Mouse (Mus musculus) MEL (cell line): ENCODE measurements around the gene Cpm. TPM values are rescaled to one million over a fixed set of nuclear protein-coding genes. Genes with fewer than 3 reads are reported as not detected.

Experiments used
- DNase-seq: peaks from one replicate; pipeline ENCODE4 v3.0.0; 2011; ENCODE audit warnings: low read depth, low spot score
- H3K27ac ChIP-seq: 2 replicates; pipeline ENCODE4 v1.5.1; 2012; ENCODE audit warnings: low read depth, mild to moderate bottlenecking, control low read depth, low read length, moderate library complexity; ENCODE audit not compliant: control insufficient read depth
- H3K27me3 ChIP-seq, 2 experiments: fragments of 150-350 bp in 1 of 2; sonication (generic) in 1 of 2; 2 replicates each; pipeline ENCODE4 v1.6.1; 2012; ENCODE audit warnings: low read length in 2 of 2, mild to moderate bottlenecking in 2 of 2, improper control_type of control experiment in 1 of 2, moderate library complexity in 1 of 2; ENCODE audit not compliant: insufficient read depth in 2 of 2, control insufficient read depth in 1 of 2
- H3K36me3 ChIP-seq, 2 experiments: 2 replicates each; pipeline ENCODE4 v1.6.1; 2012 to 2014; ENCODE audit warnings: low read length in 2 of 2, improper control_type of control experiment in 1 of 2, inconsistent platforms in 1 of 2, mild to moderate bottlenecking in 1 of 2; ENCODE audit not compliant: insufficient read depth in 2 of 2, control insufficient read depth in 1 of 2
- H3K4me1 ChIP-seq, 2 experiments: fragments of 150-350 bp in 1 of 2; sonication (generic) in 1 of 2; 2 replicates each; pipeline ENCODE4 v1.6.1; 2012; ENCODE audit warnings: low read length in 2 of 2, improper control_type of control experiment in 1 of 2, mild to moderate bottlenecking in 1 of 2; ENCODE audit not compliant: insufficient read depth in 2 of 2, control insufficient read depth in 1 of 2
- H3K4me3 ChIP-seq, 2 experiments: fragments of 150-350 bp in 1 of 2; sonication (generic) in 1 of 2; 2 replicates each; pipeline ENCODE4 v1.5.1; 2012; ENCODE audit warnings: low read depth in 2 of 2, low read length in 2 of 2, mild to moderate bottlenecking in 2 of 2, moderate library complexity in 2 of 2, control low read depth in 1 of 2, improper control_type of control experiment in 1 of 2; ENCODE audit not compliant: control insufficient read depth in 1 of 2, insufficient read depth in 1 of 2
- H3K79me2 ChIP-seq: 2 replicates; pipeline ENCODE4 v1.6.1; 2012; ENCODE audit warnings: mild to moderate bottlenecking, low read length, moderate library complexity; ENCODE audit not compliant: control insufficient read depth, poor library complexity, insufficient read depth
- H3K9ac ChIP-seq: 2 replicates; pipeline ENCODE4 v1.6.1; 2012; ENCODE audit warnings: low read depth, mild to moderate bottlenecking, control low read depth, low read length, moderate library complexity; ENCODE audit not compliant: control insufficient read depth, poor library complexity, severe bottlenecking
- H3K9me3 ChIP-seq: fragments of 150-350 bp; sonication (generic); replicated peaks from 2 replicates; pipeline ENCODE4 v1.6.1; 2012; ENCODE audit warnings: mild to moderate bottlenecking, low read length, improper control_type of control experiment, moderate library complexity; ENCODE audit not compliant: insufficient read depth
- CTCF ChIP-seq, 3 experiments: IDR thresholded peaks in 2 of 3; conservative IDR thresholded peaks in 1 of 3; 2 replicates each; pipeline ENCODE4 v1.5.1; 2011 to 2012; ENCODE audit warnings: low read length in 3 of 3, low read depth in 2 of 3, mild to moderate bottlenecking in 2 of 3, improper control_type of control experiment in 1 of 3, inconsistent platforms in 1 of 3, mixed read lengths in 1 of 3, moderate library complexity in 1 of 3; ENCODE audit not compliant: control insufficient read depth in 1 of 3, insufficient read depth in 1 of 3, poor library complexity in 1 of 3, severe bottlenecking in 1 of 3
- EP300 ChIP-seq, 2 experiments: IDR thresholded peaks; 2 replicates each; pipeline ENCODE4 v1.6.1; 2011; ENCODE audit warnings: improper control_type of control experiment in 2 of 2, low read length in 2 of 2, low read depth in 1 of 2, mild to moderate bottlenecking in 1 of 2
- ETS1 ChIP-seq: IDR thresholded peaks from 2 replicates; pipeline ENCODE4 v1.6.1; 2012; ENCODE audit warnings: low read depth, mild to moderate bottlenecking, inconsistent platforms, low read length, improper control_type of control experiment, moderate library complexity
- MXI1 ChIP-seq: IDR thresholded peaks from 2 replicates; pipeline ENCODE4 v1.6.1; 2011; ENCODE audit warnings: mild to moderate bottlenecking, low read depth, low read length, improper control_type of control experiment
- MYB ChIP-seq: IDR thresholded peaks from 2 replicates; pipeline ENCODE4 v1.6.1; 2011; ENCODE audit warnings: mild to moderate bottlenecking, low read depth, low read length, improper control_type of control experiment
- NRF1 ChIP-seq: IDR thresholded peaks from 2 replicates; pipeline ENCODE4 v1.6.1; 2014; ENCODE audit warnings: low read depth, mild to moderate bottlenecking, inconsistent platforms, low read length, improper control_type of control experiment, moderate library complexity; ENCODE audit not compliant: poor library complexity, insufficient read depth, severe bottlenecking
- POLR2A ChIP-seq, 2 experiments: IDR thresholded peaks; 2 replicates each; pipeline ENCODE4 v1.6.1; 2011 to 2012; ENCODE audit warnings: low read length in 2 of 2, mild to moderate bottlenecking in 2 of 2, control low read depth in 1 of 2, improper control_type of control experiment in 1 of 2, low read depth in 1 of 2, moderate library complexity in 1 of 2; ENCODE audit not compliant: control insufficient read depth in 1 of 2, insufficient read depth in 1 of 2, poor library complexity in 1 of 2
- POLR2AphosphoS2 ChIP-seq: IDR thresholded peaks from 2 replicates; pipeline ENCODE4 v1.6.1; 2011; ENCODE audit warnings: low read length, improper control_type of control experiment
- POLR2AphosphoS5 ChIP-seq: IDR thresholded peaks from 2 replicates; pipeline ENCODE4 v1.6.1; 2012; ENCODE audit warnings: low read depth, borderline replicate concordance, mild to moderate bottlenecking, inconsistent platforms, low read length, moderate library complexity, mixed read lengths
- RAD21 ChIP-seq: IDR thresholded peaks from 2 replicates; pipeline ENCODE4 v1.6.1; 2011; ENCODE audit warnings: mild to moderate bottlenecking, low read depth, low read length, improper control_type of control experiment
- RCOR1 ChIP-seq: IDR thresholded peaks from 2 replicates; pipeline ENCODE4 v1.6.1; 2012; ENCODE audit warnings: low read depth, mild to moderate bottlenecking, inconsistent platforms, low read length, improper control_type of control experiment
- SMC3 ChIP-seq: IDR thresholded peaks from 2 replicates; pipeline ENCODE4 v1.6.1; 2011; ENCODE audit warnings: low read depth, low read length, improper control_type of control experiment
- TAL1 ChIP-seq: IDR thresholded peaks from 2 replicates; pipeline ENCODE4 v1.6.1; 2012; ENCODE audit warnings: mild to moderate bottlenecking, inconsistent platforms, low read length, moderate library complexity, mixed read lengths
- UBTF ChIP-seq: IDR thresholded peaks from 2 replicates; pipeline ENCODE4 v1.6.1; 2012; ENCODE audit warnings: low read depth, mild to moderate bottlenecking, inconsistent platforms, low read length, improper control_type of control experiment, moderate library complexity, borderline replicate concordance; ENCODE audit not compliant: insufficient read depth
- USF1 ChIP-seq: IDR thresholded peaks from 2 replicates; pipeline ENCODE4 v1.6.1; 2014; ENCODE audit warnings: low read depth, mild to moderate bottlenecking, inconsistent platforms, low read length, improper control_type of control experiment, moderate library complexity
- polyA plus RNA-seq, 2 experiments: library from polyadenylated mRNA; stranded (reverse) in 1 of 2; unstranded in 1 of 2; fragments of >175 nt in 1 of 2; fragments of >200 nt in 1 of 2; gene quantifications; 2 replicates each; pipeline versions ENCODE4 v1.2.1 to v1.2.4; 2012; ENCODE audit warnings: low replicate concordance in 2 of 2, low read depth in 1 of 2; ENCODE audit not compliant: insufficient read length in 2 of 2, insufficient read depth in 1 of 2, missing spikeins in 1 of 2
- total RNA-seq: library from RNA; depleted of rRNA; stranded (reverse); fragments of 300-350 nt; gene quantifications from 2 replicates; pipeline ENCODE4 v1.2.3, GENCODE M21; 2012

Gene Cpm
- total and polyA plus RNA-seq, 3 experiments = 0.04 to 0.40 TPM; not detected in 1

DNA sequence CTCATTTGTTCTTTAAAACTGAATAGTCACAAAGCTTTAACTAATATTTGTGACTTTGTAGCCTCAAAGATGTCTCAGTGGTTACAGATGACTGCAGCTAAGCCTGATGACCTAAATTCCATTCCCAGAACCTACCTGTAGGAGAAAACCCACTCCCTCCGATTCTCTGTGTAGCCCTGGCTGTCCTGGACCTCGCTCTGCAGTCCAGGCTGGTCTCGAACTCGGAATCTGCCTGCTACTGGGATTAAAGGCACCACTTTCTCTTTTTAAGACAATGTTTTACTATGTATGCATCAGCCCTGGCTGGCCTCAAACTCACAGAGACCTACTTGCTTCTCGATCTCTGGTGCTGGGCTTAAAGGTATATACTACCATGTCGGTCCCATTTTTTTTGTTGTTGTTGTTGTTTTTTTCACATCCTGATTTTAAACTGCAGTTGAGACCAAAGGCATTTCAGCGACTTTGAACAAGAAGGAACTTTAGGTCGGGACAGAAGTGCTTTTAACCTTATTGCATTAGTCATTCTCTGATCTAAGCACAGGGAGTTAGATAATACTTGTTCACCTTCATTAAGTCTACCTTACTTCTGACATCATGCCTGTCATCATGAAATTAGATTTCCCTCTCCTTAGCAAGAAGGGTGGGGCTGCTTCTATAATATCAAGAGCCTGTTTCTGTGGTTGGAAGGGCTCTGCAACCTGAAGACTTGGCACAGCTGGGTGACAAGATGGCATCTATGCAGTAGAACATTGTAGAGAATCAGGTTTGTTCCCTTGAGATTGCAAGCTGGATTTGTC lies 40.0 kb upstream of the Cpm start:
- Histone ChIP-seq H3K27ac (no peak overlapping the region), H3K36me3 (no peaks in the 10 kb centered on the region), H3K9ac (no peak overlapping the region), H3K4me1 (no peaks in the 10 kb centered on the region), H3K27me3 (no peaks in the 10 kb centered on the region), H3K79me2 (no peaks in the 10 kb centered on the region), H3K4me3 (no peak overlapping the region), H3K9me3 (no peaks in the 10 kb centered on the region)
- TF ChIP-seq RCOR1 (no peak), SMC3 (no peak), EP300 (IDR thresholded peaks at IDR 0.05; ENCODE audit: low read depth in 1 of 2, low read length in 2 of 2) (no peak), POLR2AphosphoS5 (no peak)
- no peak for DNase-seq

DNA sequence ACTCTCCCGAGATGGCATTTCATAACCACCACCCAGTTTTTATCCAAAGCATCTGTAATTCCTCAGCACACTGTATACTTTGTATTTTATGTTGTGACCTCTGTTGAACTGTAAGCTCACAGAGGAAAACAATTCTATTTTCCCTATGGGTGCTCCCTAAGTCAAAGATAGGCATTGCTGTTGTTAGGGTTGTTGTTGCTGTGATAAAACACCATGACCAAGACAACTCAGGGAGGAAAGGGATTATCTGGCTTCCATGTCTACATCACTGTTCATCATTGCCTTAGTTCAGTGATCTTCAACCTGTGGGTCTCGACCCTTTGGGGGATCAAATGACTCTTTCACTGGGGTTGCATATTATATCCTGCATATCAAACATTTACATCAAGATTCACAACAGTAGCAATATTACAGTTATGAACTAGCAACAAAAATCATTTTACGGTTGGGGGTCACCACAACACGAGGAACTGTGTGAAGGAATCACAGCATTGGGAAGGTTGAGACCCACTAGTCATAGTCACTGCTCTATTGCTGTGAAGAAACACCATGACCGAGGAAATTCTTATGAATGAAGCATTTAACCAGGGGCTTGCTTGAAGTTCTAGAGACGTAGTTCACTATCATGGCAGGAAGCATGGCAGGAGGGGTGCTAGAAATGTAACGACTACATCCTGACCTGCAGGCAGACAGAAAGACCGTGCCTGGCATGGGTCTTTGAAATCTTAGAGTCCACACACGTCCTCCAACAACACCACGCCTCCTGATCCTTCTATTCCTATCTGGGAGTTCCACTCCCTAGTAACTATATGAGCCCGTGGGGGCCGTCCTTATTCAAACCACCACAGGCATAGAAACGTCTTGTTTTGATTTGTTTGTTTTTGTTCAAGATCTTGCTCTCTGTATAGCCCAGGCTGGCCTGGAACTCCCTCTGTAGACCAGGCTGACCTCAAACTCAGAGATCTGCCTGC lies 38.7 kb upstream of the Cpm start:
- TF ChIP-seq TAL1 (no peak), CTCF (IDR thresholded peaks at IDR 0.05 in 2 of 3, conservative IDR thresholded peaks at IDR 0.05 in 1 of 3; ENCODE audit: control insufficient read depth in 1 of 3, insufficient read depth in 1 of 3, low read depth in 2 of 3, low read length in 3 of 3, poor library complexity in 1 of 3, severe bottlenecking in 1 of 3) (no peak), RAD21 (no peak), UBTF (no peak), POLR2AphosphoS2 (no peak), RCOR1 (no peak), POLR2A (IDR thresholded peaks at IDR 0.05; ENCODE audit: control insufficient read depth in 1 of 2, insufficient read depth in 1 of 2, low read depth in 1 of 2, low read length in 2 of 2, poor library complexity in 1 of 2) (no peak), ETS1 (no peak), MYB (no peak), MXI1 (no peak), NRF1 (no peak), USF1 (no peak), SMC3 (no peak)
- Histone ChIP-seq H3K4me3 (no peak overlapping the region), H3K27ac (no peak overlapping the region), H3K36me3 (no peaks in the 10 kb centered on the region), H3K79me2 (no peaks in the 10 kb centered on the region), H3K27me3 (no peaks in the 10 kb centered on the region), H3K9ac (no peak overlapping the region), H3K9me3 (no peaks in the 10 kb centered on the region), H3K4me1 (no peaks in the 10 kb centered on the region)
- DNase-seq = no peak
